Mouse (Mus musculus) urinary bladder, postnatal 10 days (tissue): Measurements from ENCODE around the gene Krtap2-4.
"Not testable (repeated sequence)": the region's sequence is repeated elsewhere in the genome, so short reads cannot be mapped to it uniquely, and the experiment has no call there.

ENCODE experiments used
- DNase-seq: peaks from one replicate; pipeline ENCODE4 v3.0.0; 2022; ENCODE audit warnings: low spot score

Gene Krtap2-4

DNA sequence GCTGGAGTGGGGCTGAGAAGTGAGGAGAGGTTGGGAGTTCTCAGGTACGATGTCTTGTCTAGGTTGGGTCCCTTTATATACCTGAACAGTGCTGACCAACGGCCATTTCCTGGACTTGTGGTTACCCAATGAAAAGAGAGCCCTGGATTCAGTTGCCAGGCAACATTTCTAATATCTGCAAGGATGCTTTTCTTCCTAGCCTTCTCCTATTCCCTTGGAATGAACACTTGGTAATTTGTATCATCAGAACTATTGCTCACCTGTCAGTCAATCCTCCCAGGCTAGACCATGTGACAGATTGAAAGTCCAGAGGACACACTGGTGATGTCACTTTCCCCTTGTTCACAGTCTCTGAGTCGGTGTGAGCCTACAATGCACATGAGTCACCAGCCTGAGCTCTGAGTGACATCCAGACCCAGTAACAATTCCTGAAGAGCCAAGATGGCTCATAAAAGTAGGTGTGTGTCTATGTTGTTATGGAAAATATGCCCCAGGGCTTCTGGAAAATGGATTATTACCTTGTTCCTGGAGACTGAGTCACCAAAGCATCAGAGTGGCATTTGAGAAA is at the start of gene Krtap2-4:
Gene Krtap2-4 (minus strand): TSS at position 51 of the 568 bp plus-strand sequence.
- DNase-seq: no peak

DNA sequence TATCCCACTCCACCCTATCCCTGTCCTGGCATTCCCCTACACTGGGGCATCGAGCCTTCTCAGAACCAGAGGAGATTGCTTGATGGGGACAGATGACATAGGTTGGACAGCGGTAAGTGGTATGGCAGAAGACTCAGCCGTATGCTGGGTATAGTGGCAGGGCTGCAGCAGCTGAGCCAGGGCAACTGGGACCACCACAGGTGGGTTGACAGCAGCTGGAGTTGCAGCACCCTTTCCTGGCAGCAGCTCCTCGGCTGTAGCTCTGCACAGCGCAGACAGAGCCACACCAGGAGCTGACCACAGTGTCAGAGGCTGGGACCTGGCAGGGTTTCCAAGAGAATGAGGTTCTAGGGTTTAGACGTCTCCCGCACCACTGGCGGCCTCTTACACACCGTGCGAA is 48.2 kb upstream of the Krtap2-4 start:
- no peak for DNase-seq

DNA sequence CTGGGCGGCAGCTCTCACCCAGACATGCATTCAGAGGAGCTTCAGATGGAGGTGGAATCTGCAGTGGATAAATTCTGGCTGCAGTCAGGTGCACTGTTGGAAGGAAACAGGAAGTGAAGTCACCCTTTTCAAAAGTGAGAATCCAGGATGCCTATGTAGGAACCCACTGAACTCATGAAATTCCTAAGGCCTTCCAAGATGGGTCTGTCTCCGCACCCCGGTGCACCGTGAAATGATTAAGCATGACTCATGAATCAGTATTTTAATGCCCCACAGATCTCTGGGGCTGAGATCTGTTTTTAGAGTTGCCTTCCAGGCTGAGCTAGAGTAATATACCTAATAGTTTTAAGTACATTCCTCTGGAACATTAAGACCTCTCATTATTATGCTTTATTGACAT is 44.6 kb upstream of the Krtap2-4 start:
- no peak for DNase-seq

DNA sequence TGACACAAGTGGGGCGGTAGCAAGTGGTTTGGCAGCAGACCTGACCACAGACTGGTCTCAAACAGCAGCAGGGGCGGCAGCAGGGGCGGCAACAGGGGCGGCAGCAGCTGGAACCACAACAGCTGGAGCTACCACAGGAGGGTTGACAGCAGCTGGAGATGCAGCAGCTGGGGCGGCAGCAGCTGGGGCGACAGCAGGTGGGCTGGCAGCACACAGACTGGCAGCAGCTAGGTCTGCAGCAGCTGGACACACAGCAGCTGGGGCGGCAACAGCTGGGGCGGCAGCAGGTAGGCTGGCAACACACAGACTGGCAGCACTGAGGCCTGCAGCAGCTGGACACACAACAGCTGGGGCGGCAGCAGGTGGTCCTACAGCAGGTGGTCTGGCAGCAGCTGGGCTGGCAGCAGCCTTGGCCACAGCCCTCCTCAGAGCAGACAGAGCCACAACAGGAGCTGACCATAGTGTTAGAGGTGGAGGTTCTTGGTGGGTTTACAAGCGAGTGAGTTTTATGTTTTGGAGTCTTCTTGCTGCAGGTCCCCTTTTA is 43.9 kb upstream of the Krtap2-4 start, which contains the start of gene Gm11563:
Gene Gm11563 (minus strand): TSS at position 494 of the 544 bp plus-strand sequence.
- DNase-seq: not testable (repeated sequence)

DNA sequence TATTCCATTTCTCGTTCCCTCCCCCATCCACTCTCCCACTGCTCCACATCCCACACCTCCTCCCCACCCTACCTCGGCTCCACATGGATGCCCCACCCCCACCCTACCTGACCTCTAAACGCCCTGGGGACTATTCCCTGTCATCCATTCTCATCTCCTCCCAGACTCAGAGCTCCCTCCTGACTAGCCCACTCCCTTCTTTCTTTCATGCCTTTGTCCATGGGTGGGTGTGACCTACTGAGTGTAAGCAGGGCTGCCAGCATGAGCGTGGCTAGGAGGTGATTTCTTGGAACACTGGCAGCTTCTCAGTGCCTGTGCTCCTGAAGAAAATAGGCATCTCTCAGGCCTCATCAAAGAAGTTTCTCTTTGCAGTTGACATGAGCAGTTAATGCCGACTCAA is 42.4 kb upstream of the Krtap2-4 start:
- DNase-seq: no peak

DNA sequence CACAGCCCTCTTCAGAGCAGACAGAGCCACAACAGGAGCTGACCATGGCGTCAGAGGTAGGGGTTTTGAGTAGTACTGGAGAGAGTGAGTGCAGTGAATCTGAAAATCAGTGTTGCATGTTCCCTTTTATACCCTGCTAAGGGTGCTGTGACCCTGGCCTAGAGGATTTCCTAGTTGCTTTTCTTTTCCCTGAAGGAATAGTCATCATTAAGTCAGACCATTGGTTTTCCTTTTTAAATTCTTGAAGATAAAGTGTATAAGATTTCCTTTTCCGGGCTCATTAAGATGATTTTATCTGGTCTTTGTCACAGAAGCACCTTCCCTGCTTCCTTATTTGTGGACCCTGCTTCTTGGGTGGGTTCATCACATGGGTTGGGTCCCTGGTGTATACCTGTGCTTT is 35.5 kb upstream of the Krtap2-4 start, which contains the start of gene Gm11555:
Gene Gm11555 (minus strand): TSS at position 101 of the 400 bp plus-strand sequence.
- DNase-seq: no peak

DNA sequence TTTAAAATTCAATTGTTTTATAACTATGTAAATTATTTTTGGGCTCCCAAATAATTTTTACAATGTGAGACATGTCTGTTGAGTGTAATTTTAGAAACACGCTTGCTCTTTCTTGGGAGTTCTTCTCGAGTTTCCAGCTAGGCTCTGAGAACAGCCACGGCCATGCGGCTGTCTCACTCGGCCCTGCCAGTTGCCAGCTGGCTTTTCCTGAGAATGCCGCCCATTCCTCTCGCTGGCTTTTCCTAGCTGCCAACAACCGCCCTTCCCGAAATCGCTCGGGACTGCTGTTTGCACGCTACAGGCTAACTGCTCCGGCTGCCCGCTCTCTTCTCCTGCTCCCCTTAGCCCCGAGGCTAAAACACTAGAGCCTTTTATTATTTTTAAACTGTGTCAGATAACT is 31.8 kb upstream of the Krtap2-4 start:
- DNase-seq: no peak

DNA sequence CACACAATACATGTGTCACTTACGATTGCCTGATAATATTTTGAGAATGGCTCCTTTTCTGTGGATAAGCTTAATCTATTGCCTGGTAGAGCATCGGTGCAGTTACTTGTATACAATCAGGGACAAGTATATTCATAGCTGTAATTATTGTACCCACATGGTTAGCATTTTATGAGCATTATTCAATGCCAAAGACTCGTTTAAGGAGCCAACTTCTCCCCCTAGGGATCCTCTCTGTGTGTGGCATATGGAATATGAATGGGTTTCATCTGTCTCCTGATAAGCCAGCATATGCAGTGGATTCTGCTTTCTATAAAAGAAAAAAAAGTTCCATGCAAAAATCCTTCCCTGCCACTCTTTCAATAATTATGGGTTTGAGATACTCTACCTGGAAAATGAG is 29.7 kb upstream of the Krtap2-4 start:
- DNase-seq: no peak

DNA sequence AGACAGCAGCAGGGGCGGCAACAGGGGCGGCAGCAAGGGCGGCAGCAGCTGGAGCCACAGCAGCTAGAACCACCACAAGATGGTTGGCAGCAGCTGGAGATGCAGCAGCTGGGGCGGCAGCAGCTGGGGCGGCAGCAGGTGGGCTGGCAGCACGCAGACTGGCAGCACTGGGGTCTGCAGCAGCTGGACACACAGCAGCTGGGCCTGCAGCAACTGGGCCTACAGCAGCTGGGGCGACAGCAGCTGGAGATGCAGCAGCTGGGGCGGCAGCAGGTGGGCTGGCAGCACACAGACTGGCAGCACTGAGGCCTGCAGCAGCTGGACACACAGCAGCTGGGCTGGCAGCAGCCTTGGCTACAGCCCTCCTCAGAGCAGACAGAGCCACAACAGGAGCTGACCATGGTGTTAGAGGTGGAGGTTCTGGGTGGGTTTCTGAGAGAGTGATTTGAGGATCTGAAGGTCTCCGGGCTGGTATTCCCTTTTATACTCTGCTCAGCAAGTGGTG is 29.0 kb upstream of the Krtap2-4 start, which contains the start of gene Krtap4-7:
Gene Krtap4-7 (minus strand): TSS at position 455 of the 505 bp plus-strand sequence.
- not testable (repeated sequence) for DNase-seq

DNA sequence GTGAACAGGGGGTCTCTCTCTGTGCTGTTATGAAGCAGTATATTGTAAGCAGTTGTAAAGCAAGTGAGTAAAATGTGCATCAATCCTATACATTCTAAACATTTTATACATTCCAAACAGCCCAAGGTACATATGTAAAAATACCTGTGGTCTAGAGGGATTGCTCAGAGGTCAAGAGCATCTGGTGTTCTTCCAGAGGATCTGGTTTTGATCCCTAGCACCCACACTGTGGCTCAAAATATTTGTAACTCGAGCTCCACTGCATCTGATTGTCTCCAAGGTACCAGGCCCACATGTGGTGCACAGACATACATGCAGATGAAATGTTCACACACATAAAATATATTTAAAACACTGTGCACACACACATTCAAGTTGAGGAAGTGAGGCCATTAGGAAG is 26.3 kb upstream of the Krtap2-4 start:
- DNase-seq: no peak

DNA sequence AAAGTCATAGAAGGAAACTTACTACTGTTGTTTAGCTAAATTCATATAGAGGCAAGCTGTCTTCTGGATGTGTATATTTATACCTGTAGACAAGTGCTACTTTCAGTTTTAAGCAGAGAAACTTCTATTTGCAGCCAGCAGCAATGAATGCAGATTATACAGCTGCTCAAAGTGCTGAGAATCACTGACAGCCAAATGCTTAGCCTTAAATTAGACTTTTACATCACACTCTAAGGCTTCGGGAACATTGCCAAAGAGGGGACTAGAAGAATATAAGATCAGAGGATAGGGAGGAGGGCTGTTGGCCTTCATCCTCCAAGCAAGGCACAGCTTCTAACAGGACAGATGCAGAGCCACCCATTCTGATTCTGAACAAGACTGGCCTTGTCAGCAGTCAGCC is 22.4 kb upstream of the Krtap2-4 start:
- DNase-seq: no peak

DNA sequence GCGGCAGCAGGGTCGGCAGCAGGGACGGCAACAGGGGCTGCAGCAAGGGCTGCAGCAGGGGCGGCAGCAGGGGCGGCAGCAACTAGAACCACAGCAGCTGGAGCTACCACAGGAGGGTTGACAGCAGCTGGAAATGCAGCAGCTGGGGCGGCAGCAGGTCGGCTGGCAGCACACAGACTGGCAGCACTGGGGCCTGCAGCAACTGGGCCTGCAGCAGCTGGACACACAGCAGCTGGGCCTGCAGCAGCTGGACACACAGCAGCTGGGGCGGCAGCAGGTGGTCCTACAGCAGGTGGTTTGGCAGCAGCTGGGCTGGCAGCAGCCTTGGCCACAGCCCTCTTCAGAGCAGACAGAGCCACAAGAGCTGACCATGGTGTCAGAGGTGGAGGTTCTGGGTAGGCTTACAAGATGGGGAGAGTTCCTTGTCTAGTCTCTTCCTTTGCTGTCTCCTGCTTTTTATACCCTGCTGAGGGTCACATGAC is 20.0 kb upstream of the Krtap2-4 start, which contains the start of gene Krtap4-2:
Gene Krtap4-2 (minus strand): TSS at position 432 of the 482 bp plus-strand sequence.
- no peak for DNase-seq

DNA sequence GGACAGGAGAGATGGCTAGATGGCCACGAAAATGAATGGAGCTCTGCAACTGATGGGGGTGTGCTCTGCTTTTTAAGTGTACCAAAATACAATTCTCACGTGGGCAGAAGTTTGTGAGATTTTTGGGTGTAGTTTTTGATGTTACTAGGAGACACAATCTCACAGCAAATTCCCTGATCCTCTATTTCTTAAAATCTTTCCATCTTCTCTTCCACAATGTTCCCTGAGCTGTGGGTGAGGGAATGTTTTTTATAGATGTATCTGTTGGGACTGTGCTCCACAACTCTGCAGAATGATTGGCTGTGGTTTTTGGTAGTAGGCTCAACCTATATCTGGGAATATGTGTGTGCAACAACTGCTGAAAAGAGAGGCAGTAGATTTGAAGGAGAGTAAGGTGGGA is 18.6 kb upstream of the Krtap2-4 start:
- DNase-seq: no peak

DNA sequence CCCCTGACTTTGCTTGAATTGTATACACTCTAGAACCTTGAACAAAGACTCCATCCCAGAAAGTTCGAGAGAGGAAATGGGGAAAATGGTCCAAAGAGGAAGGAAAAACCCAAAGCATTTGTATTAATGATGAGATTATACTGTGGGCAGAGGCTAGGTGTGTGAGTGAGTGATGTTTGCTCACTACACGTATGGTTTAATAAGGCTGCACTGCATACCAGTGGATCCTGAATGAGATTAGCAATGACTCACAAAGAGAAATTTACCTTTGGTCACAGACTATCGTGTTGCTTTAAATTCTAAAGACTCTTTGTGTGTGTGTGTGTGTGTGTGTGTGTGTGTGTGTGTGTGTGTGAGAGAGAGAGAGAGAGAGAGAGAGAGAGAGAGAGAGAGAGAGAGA is 16.2 kb upstream of the Krtap2-4 start:
- no peak for DNase-seq

DNA sequence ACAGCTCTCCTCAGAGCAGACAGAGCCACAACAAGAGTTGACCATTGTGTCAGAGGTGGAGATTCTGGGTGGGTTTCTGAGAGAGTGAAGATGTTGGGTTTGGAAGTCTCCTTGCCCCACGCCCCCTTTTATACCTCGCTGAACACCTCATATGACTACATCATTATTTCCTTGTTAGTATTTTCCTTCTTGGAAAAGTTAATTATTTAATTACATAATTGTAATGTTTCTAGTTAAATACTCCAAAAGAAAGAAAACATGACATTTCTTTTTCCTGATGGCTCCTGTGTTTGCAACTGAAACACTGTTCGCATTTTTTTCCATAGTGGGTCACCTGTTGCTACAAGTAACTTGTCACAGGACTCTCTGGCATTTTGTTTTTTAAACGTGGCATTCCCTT is 13.5 kb upstream of the Krtap2-4 start, which contains the start of gene Krtap4-1:
Gene Krtap4-1 (minus strand): TSS at position 101 of the 400 bp plus-strand sequence.
- no peak for DNase-seq

DNA sequence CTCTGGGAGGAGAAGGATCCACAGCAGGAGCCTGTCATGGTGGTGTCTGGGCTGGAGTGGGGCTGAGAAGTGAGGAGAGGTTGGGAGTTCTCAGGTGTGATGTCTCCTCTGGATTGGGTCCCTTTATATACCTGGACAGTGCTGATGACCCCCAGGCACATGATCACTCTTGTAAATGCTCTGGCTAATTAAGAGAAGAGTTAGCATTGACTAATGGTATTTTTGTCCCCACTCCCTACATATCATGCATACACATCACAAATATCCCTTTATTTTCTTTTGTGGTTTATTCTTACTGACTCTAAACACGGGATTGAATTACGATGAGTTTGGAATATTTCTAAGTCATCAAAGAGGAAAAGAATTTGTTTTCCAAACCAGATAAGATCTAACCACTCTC is 5.7 kb upstream of the Krtap2-4 start, which contains the start of gene Gm11562:
Gene Gm11562 (minus strand): TSS at position 101 of the 400 bp plus-strand sequence.
- DNase-seq: no peak

DNA sequence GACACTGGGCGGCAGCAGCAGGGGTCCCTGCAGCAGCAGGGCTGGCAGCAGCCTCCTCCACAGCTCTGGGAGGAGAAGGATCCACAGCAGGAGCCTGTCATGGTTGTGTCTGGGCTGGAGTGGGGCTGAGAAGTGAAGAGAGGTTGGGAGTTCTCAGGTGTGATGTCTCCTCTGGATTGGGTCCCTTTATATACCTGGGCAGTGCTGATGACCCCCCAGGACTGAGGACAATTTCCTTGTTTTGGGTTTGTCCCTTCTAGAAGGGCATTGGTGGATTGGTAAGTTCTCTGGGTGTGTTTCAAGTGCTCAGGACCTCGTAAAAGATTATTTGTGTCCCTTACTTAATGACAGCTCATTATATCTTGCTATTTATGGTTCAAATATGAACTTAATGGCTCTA is 4.6 kb downstream of the Krtap2-4 start, which contains the start of gene Gm11937:
Gene Gm11937 (minus strand): TSS at position 101 of the 400 bp plus-strand sequence.
- not testable (repeated sequence) for DNase-seq

DNA sequence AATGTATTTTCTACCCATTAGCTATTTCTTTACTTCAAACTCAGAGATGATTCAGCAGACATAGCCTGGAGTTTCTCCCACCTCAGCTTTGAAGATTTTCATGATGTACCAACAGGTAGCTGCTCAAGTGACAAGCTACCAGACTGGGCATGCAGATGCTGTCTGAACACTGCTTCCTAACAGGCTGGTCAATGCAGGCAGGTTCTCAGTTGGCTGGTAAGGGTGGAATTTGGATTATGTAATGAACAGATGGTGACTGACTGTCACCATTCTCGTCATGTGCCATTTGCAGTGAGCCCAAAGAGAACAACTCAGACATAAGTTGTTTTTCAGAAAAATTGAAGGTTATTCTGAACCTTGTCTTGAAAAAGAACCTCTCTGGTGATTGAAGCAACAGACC is 5.5 kb downstream of the Krtap2-4 start:
- no peak for DNase-seq

DNA sequence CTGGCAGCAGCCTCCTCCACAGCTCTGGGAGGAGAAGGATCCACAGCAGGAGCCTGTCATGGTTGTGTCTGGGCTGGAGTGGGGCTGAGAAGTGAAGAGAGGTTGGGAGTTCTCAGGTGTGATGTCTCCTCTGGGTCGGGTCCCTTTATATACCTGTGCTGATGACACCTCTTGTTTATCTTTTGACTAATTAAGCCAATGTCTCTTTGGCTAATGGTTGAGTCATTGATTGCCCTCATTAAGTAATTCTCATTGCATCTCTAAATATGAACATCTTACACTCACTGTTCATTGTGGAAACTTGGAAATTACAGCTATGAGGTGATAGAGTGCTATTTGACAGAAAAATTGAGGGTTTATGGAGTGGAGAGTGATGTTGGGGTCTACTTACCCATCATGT is 11.4 kb downstream of the Krtap2-4 start, which contains the start of gene Gm11938:
Gene Gm11938 (minus strand): TSS at position 101 of the 400 bp plus-strand sequence.
- not testable (repeated sequence) for DNase-seq

DNA sequence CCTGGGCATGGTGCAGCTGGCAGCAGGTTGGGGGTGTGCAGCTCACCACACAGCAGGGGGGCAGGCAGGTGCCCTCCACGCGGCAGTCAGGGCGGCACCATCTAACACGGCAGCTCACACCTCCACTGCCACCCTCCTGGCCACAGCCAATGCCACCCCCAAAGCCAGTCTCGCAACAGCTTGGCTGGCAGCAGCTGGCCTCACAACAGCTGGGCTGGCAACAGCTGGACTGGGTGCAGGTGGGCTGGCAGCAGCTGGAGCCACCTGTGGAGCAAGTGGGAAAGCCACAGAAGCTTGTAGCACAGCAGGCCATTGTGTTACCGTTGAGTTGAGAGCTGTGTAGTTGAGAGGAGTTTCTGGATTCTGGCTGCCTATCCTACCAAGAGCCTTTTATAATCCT is 16.9 kb downstream of the Krtap2-4 start, which contains the start of gene Krtap9-3:
Gene Krtap9-3 (minus strand): TSS at position 364 of the 400 bp plus-strand sequence.
- DNase-seq: not testable (repeated sequence)

DNA sequence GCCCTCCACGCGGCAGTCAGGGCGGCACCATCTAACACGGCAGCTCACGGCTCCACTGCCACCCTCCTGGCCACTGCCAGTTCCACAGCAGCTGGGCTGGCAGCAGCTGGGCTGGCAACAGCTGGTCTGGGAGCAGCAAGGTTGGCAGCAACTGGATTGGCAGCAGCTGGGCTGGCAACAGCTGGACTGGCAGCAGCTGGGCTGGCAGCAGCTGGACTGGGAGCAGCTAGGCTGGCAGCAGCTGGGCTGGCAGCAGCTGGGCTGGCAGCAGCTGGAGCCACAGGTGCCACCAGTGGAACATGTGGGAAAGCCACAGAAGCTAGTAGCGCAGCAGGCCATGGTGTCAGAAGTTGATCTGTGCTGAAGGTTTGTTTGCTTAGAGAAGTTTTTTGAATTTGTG is 23.7 kb downstream of the Krtap2-4 start, which contains the start of gene Krtap1-3:
Gene Krtap1-3 (minus strand): TSS at position 359 of the 400 bp plus-strand sequence.
- DNase-seq: no peak

DNA sequence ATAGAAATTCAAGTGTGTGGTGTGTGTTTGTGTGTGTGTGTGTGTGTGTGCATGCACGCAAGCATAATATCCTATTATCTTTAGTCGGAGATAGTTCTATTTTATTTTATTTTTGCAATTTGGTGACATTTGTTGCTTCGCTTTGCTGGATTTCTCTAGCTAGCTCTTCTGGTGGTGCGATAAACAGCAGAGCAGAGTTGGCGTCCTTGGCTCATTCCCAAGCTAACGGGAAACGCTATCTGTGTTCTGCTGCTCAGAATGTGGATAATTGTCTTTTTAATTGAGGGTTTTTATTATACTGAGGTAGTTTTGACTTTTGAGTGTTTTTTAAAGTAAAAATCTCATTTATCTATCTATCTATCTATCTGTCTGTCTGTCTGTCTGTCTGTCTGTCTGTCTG is 29.6 kb downstream of the Krtap2-4 start:
- DNase-seq: no peak

DNA sequence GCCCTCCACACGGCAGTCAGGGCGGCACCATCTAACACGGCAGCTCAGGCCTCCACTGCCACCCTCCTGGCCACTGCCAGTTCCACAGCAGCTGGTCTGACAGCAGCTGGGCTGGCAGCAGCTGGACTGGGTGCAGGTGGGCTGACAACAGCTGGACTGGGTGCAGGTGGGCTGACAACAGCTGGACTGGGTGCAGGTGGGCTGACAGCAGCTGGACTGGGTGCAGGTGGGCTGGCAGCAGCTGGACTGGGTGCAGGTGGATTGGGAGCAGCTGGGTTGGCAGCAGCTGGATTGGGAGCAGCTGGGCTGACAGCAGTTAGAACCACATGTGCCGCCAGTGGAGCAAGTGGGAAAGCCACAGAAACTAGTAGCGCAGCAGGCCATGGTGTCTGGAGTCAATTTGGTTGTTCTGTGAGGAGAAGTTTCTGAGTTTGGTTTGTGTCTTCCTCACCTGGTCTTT is 31.4 kb downstream of the Krtap2-4 start, which contains the start of gene Krtap1-4:
Gene Krtap1-4 (minus strand): TSS at position 410 of the 460 bp plus-strand sequence.
- DNase-seq: no peak
